Mouse (Mus musculus) adipocyte (in vitro differentiated cells): Measurements from ENCODE around the gene Lingo1.

ENCODE experiments used
- DNase-seq: peaks from one replicate; pipeline ENCODE4 v3.0.0-alpha.2; 2016; ENCODE audit warnings: low spot score

The Lingo1 gene

GRCm38 (mm10) chr9:56776881-56777801, 19.1 kb downstream of the Lingo1 start:
- no peak for DNase-seq

GRCm38 (mm10) chr9:56775161-56775934, 20.9 kb downstream of the Lingo1 start:
- no peak for DNase-seq

GRCm38 (mm10) chr9:56774231-56774630, 22.0 kb downstream of the Lingo1 start:
- peak; percentile 4 for DNase-seq

DNA sequence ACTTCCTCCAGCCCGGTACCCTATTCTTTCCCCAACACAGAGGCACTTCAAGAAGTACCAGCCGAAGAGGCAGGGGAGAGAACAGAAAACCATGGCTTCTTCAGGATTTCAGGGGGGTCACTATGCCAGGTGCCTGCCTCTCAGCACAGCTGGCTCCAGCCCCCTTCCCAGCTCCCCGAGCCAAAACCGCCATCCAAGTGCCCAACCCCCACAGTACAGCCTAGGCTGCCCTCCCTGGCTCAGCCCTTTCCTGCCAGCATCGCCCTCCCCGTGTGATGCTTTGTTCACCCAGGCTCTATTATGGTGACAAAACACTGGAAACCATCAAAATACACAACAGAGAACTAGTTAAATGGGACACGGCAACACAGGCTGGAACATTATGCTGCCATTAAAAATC, 22.6 kb downstream of the Lingo1 start:
- DNase-seq = no peak

- DNase-seq = no peak
These were observed 28.6 kb downstream of the Lingo1 start for GRCm38 (mm10) chr9:56767653-56768136.

DNA sequence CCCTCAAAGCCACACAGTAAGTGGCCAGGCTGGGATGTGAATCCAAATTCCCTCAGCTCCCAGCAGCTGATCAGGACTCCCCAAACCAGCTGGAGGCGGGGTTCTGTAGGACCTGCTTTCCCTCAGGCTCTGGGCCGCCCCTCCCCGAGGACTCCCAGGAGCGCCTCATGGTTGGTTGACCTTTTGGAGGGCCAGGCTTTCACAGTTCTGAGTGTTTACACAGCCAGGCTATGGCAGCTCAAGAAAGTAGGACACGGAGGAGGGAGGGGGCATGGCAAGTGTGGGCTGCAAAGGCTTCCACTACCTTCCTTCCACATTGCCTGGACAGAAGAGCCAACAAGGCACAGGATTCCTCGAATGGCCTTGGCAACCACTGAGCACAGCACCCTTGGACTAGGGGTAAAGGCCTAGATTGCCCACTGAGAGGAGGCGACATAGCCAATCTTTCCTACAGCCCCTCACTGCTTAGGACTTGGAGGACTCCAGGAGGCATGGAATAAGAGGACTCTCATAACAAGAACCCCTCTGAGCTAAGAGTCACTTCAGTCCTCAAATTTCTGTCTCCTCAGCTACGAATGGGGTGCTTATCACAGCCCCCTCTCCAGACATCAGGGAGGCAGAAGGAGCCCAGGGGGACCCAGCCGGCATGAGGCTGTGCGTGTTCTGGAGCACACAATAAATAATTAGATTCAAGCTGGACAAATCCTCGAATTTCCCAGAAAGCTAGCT, 29.5 kb downstream of the Lingo1 start:
- no peak for DNase-seq

- DNase-seq = no peak
These were observed 34.1 kb downstream of the Lingo1 start for GRCm38 (mm10) chr9:56762106-56762562.

DNA sequence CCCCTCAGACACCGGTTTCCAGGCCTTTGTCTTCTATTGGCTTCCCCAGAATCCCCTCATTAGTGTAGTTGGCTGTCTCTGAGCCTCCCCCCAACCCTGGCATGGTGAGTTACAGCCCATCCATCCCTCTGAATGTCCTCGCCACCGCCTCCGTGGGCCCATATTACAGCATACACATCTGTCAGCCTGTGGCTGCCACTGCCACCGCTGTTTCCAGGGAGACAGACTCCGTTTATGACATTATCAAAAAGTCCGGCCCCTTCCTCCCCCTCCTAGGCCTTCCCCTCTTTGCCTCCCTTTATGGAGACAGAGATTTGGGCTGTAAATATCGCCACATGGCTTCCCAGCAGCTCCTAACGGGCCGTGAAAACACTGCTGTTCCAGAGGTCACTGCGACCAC, 38.5 kb downstream of the Lingo1 start:
- no peak for DNase-seq

GRCm38 (mm10) chr9:56755119-56755518, 41.1 kb downstream of the Lingo1 start:
- no peak for DNase-seq

DNA sequence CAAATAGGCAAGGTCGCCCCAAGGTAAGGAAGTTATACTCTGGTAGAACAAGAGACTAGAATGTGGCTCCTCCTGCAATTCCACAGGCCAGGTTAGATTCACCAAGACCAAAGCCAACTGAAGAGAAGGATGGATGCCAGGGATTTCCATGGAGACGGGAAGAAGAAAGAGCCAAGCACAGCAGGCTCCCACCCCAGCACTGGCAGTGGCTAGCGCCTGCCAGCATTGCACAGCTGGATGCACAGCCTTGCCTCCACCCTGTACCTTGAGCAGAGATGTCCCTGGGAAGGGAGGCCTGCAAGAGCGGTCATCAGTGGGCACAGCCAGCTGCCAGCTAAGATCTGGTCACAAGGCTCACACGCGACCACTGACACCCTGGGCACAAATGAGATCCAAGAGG, 42.9 kb downstream of the Lingo1 start:
- no peak for DNase-seq

GRCm38 (mm10) chr9:56748056-56748455, 48.2 kb downstream of the Lingo1 start:
- DNase-seq = no peak

- DNase-seq = no peak
These were observed 49.4 kb downstream of the Lingo1 start for GRCm38 (mm10) chr9:56746926-56747294.

DNA sequence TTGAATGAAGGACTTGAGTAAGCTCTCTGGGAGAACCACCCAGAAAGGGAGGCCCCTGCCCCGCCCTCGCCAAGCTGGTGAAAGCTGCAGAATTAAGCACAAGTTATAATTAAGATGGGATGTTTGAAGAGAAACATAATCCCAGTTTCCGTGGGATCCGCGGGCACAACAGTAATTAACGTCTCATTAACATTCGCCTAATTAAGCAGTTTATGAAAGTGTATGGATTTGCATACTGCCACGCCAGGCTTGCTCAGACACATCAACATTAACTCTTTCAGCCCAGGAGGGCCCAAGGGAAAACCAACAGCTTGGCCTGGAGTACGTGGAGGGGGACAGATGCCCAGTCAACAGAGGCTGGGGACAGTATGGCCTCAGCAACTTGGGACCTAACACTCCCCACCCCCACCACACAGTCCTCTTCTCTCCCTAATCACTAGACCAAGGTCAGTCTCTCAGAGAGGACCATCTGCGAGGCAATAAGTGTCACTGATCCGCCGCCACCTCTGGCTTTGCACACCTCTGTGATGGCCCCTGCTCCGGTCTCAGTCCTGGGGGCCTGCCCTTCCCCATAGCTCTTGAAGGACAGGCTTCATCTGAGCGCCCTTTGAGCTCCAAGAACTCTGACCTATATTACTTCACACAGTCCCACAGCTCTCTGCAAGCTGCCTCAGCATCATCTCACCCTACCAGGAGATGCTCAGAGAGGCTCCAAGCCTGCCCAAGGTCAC, 49.9 kb downstream of the Lingo1 start:
- DNase-seq = no peak

GRCm38 (mm10) chr9:56744369-56744768, 51.9 kb downstream of the Lingo1 start:
- DNase-seq = no peak

DNA sequence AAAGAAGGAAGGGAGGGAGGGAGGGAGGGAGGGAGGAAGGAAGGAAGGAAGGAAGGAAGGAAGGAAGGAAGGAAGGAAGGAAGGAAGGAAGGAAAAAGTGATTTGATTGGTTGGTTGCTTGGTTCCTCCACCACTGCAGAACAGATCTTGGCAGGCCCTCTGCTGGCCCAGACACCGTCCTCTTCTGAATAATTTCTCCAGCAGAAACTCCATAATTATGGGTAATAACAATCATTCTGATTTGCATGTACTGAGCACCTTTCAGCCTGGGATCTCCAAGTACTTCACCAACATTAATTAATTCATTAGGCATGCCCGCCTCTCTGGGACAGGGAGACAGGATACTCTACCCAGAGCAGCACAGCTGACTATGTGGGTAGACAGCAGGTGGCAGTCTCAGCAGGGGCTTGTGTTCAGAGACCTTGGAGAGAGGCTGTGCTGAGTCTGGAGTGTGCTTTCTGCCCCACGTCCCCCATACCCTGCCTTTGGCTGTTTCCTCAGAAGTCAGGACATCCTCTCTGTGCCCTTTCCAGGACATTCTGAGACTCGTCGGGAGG, 57.0 kb downstream of the Lingo1 start:
- DNase-seq = no peak

- DNase-seq = peak; percentile 23
These were observed 57.8 kb downstream of the Lingo1 start for GRCm38 (mm10) chr9:56738261-56739171.

DNA sequence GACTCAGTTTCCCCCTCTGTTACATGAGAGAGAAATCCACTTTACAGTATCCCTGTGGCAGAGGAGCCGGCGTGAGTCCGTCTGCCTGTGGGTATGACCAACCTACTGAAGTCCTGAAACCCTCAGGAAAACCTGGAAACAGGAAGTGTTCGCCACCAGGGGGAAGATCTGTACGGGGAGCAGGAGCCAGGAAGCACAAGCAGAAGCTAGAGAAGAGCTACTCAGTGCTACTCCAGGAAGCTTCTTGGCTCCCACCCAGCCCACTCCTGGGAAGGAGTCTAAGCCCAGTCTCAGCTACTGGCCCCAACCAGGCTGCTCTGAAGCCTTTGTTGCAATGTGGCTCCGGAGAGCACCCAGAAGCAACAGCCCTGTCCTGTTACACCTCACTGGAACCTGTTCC, 61.9 kb downstream of the Lingo1 start:
- DNase-seq = no peak

DNA sequence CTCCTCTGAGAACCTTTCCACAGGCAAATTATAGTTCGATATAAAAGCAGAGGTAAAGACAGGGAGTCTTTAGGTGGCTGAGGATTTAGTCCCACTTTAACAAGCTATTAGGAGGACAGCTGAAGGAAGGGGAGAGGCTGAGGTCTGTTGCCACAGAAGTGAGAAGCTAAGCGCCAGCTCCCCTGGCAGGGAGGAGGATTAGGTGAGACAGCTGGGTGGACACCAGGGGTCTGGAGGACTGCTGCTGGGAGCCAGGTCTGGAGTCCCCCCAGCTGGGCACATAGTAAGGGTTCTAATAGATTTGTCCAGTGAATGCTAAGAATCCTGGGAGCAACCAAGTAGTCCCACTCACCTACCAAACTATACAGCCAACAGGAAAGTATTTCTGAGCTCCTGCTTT, 65.3 kb downstream of the Lingo1 start:
- DNase-seq = no peak

DNA sequence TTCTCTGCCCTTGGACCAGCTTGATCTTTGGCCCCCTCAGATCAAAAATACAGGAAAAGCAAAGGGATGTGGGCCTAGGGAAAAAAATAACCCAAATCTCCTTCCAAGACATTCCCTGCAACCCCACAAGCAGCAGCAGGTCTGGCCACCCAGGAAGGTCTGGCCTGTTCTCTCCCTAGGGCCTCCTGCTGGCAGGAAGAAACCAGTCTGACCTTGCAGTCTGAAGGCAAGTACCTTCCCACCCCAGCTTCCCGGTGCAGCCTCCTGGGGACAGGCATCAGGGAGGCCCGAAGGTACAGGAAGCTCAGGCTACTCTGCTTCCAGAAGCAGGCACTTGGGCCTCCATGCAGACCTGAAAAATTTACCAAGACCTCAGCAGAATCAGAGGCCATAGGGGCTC, 67.1 kb downstream of the Lingo1 start:
- no peak for DNase-seq
